Mouse (Mus musculus): ENCODE data around the gene Mrpl2. TPM values are rescaled to one million over a fixed set of nuclear protein-coding genes. Genes with fewer than 3 reads are reported as not detected.

The Mrpl2 gene
- total and polyA plus RNA-seq, 3 experiments = 82.9 to 343 (median 113) TPM

Other genes starting within 250 kb of the Mrpl2 start
- gene Crip3, start 217.3 kb upstream of the Mrpl2 start, total RNA-seq (2021) = under 1 TPM; 0.38 to 0.69 TPM
- 0.82 and 1.4 TPM in 2 replicates for gene Crip3, start 217.3 kb upstream of the Mrpl2 start, polyA plus RNA-seq (2012; rRNA removed)
- gene Slc22a7, start 207.8 kb upstream of the Mrpl2 start, total RNA-seq (2021) = under 1 TPM in 1 of 2 experiments, not detected in 1; 0.37 TPM
- gene Slc22a7, start 207.8 kb upstream of the Mrpl2 start, polyA plus RNA-seq (2012; rRNA removed) = 0.06 TPM in 1 of 2 replicates, not detected in the other
- under 1 TPM; 0.52 to 0.69 TPM for gene Ttbk1, start 158.6 kb upstream of the Mrpl2 start, total RNA-seq (2021)
- gene Ttbk1, start 158.6 kb upstream of the Mrpl2 start, polyA plus RNA-seq (2012; rRNA removed) = 0.53 and 0.70 TPM in 2 replicates
- gene Dnph1, start 149.5 kb upstream of the Mrpl2 start, total RNA-seq (2021) = 1 to 10 TPM; 3.7 to 6.1 TPM
- 3.6 and 3.7 TPM in 2 replicates for gene Dnph1, start 149.5 kb upstream of the Mrpl2 start, polyA plus RNA-seq (2012; rRNA removed)
- gene Cul9, start 99.8 kb upstream of the Mrpl2 start, total RNA-seq (2021) = 10 to 100 TPM; 20.0 to 23.1 TPM
- 42.3 and 48.0 TPM in 2 replicates for gene Cul9, start 99.8 kb upstream of the Mrpl2 start, polyA plus RNA-seq (2012; rRNA removed)
- 10 to 100 TPM; 35.6 to 45.2 TPM for gene Srf, start 90.1 kb upstream of the Mrpl2 start, total RNA-seq (2021)
- gene Srf, start 90.1 kb upstream of the Mrpl2 start, polyA plus RNA-seq (2012; rRNA removed) = 178 and 199 TPM in 2 replicates
- 1 to 10 TPM; 4.6 to 8.0 TPM for gene Ptk7, start 16.7 kb upstream of the Mrpl2 start, total RNA-seq (2021)
- gene Ptk7, start 16.7 kb upstream of the Mrpl2 start, polyA plus RNA-seq (2012; rRNA removed) = 8.6 and 9.2 TPM in 2 replicates
- 10 to 100 TPM; 40.9 to 43.1 TPM for gene Klc4, start 207 bp upstream of the Mrpl2 start, total RNA-seq (2021)
- 25.7 and 29.7 TPM in 2 replicates for gene Klc4, start 207 bp upstream of the Mrpl2 start, polyA plus RNA-seq (2012; rRNA removed)
- gene Cul7, start 4.1 kb downstream of the Mrpl2 start, total RNA-seq (2021) = 10 to 100 TPM; 28.6 to 36.3 TPM
- 52.6 and 53.3 TPM in 2 replicates for gene Cul7, start 4.1 kb downstream of the Mrpl2 start, polyA plus RNA-seq (2012; rRNA removed)
- 10 to 100 TPM; 24.2 to 28.5 TPM for gene Rrp36, start 28.1 kb downstream of the Mrpl2 start, total RNA-seq (2021)
- gene Rrp36, start 28.1 kb downstream of the Mrpl2 start, polyA plus RNA-seq (2012; rRNA removed) = 21.7 and 23.8 TPM in 2 replicates
- gene Mea1, start 32.6 kb downstream of the Mrpl2 start, total RNA-seq (2021) = 100 to 1,000 TPM; 106 to 114 TPM
- 44.9 and 50.8 TPM in 2 replicates for gene Mea1, start 32.6 kb downstream of the Mrpl2 start, polyA plus RNA-seq (2012; rRNA removed)
- gene Klhdc3, start 34.7 kb downstream of the Mrpl2 start, total RNA-seq (2021) = 10 to 100 TPM; 57.5 to 64.0 TPM
- 78.2 and 100 TPM in 2 replicates for gene Klhdc3, start 34.7 kb downstream of the Mrpl2 start, polyA plus RNA-seq (2012; rRNA removed)
- gene Ppp2r5d, start 58.9 kb downstream of the Mrpl2 start, total RNA-seq (2021) = 10 to 100 TPM; 42.6 to 50.3 TPM
- gene Ppp2r5d, start 58.9 kb downstream of the Mrpl2 start, polyA plus RNA-seq (2012; rRNA removed) = 44.2 and 46.1 TPM in 2 replicates
- gene Pex6, start 65.2 kb downstream of the Mrpl2 start, total RNA-seq (2021) = 10 to 100 TPM; 49.5 to 69.2 TPM
- gene Pex6, start 65.2 kb downstream of the Mrpl2 start, polyA plus RNA-seq (2012; rRNA removed) = 167 and 190 TPM in 2 replicates
- 1 to 10 TPM; 1.2 to 6.5 TPM for gene Gnmt, start 82.9 kb downstream of the Mrpl2 start, total RNA-seq (2021)
- 1.0 and 4.0 TPM in 2 replicates for gene Gnmt, start 82.9 kb downstream of the Mrpl2 start, polyA plus RNA-seq (2012; rRNA removed)
- gene Cnpy3, start 106.0 kb downstream of the Mrpl2 start, total RNA-seq (2021) = 10 to 100 TPM; 53.7 to 59.5 TPM
- 53.9 and 56.7 TPM in 2 replicates for gene Cnpy3, start 106.0 kb downstream of the Mrpl2 start, polyA plus RNA-seq (2012; rRNA removed)
- not detected for gene Ptcra, start 117.5 kb downstream of the Mrpl2 start, total RNA-seq (2021)
- 0.27 TPM in 1 of 2 replicates, not detected in the other for gene Ptcra, start 117.5 kb downstream of the Mrpl2 start, polyA plus RNA-seq (2012; rRNA removed)
- gene 2310039H08Rik, start 126.4 kb downstream of the Mrpl2 start, total RNA-seq (2021) = 10 to 100 TPM; 73.1 to 74.1 TPM
- 296 and 305 TPM in 2 replicates for gene 2310039H08Rik, start 126.4 kb downstream of the Mrpl2 start, polyA plus RNA-seq (2012; rRNA removed)
- 10 to 100 TPM; 74.6 to 85.9 TPM for gene Rpl7l1, start 136.4 kb downstream of the Mrpl2 start, total RNA-seq (2021)
- gene Rpl7l1, start 136.4 kb downstream of the Mrpl2 start, polyA plus RNA-seq (2012; rRNA removed) = 6.5 and 8.0 TPM in 2 replicates
- 10 to 100 TPM; 22.6 to 25.1 TPM for gene Bicral, start 212.3 kb downstream of the Mrpl2 start, total RNA-seq (2021)
- 6.1 and 7.7 TPM in 2 replicates for gene Bicral, start 212.3 kb downstream of the Mrpl2 start, polyA plus RNA-seq (2012; rRNA removed)
- 10 to 100 TPM; 13.1 to 23.8 TPM for gene Tbcc, start 244.5 kb downstream of the Mrpl2 start, total RNA-seq (2021)
- gene Tbcc, start 244.5 kb downstream of the Mrpl2 start, polyA plus RNA-seq (2012; rRNA removed) = 17.2 and 18.5 TPM in 2 replicates